Mouse (Mus musculus) c-Kit-positive CD71-negative TER-119-negative erythroid progenitor cells, embryonic 14.5 days (primary cell): ENCODE measurements around the gene Ddx31.
A peak's percentile ranks its signal among the peaks of the same experiment; 100 is the strongest.

Source experiments
- DNase-seq: peaks from one replicate; pipeline ENCODE4 v3.0.0-alpha.2; 2013; ENCODE audit warnings: low read depth

Ddx31 gene

GRCm38 (mm10) chr2:28840222-28840951 lies at the start of gene Ddx31, which contains the start of gene Gtf3c4:
TSS of gene Ddx31 (plus strand) at chr2:28840406.
TSS of gene Gtf3c4 (minus strand) at chr2:28840360.
- DNase-seq = peak; percentile 91

GRCm38 (mm10) chr2:28792931-28793610 lies 47.1 kb upstream of the Ddx31 start:
- DNase-seq = no peak

- DNase-seq = no peak
Observed at GRCm38 (mm10) chr2:28794623-28795022, 45.6 kb upstream of the Ddx31 start.

GRCm38 (mm10) chr2:28796298-28796697 lies 43.9 kb upstream of the Ddx31 start:
- peak; percentile 50 for DNase-seq

GRCm38 (mm10) chr2:28797490-28798106 lies 42.6 kb upstream of the Ddx31 start:
- DNase-seq = no peak

- DNase-seq = no peak
Observed at GRCm38 (mm10) chr2:28798390-28798789, 41.8 kb upstream of the Ddx31 start.

- no peak for DNase-seq
Observed at GRCm38 (mm10) chr2:28799575-28799974, 40.6 kb upstream of the Ddx31 start.

GRCm38 (mm10) chr2:28803406-28803805 lies 36.8 kb upstream of the Ddx31 start:
- DNase-seq = no peak

GRCm38 (mm10) chr2:28808841-28809240 lies 31.4 kb upstream of the Ddx31 start:
- DNase-seq = no peak

GRCm38 (mm10) chr2:28810260-28811013 lies 29.8 kb upstream of the Ddx31 start:
- no peak for DNase-seq

- DNase-seq = no peak
Observed at GRCm38 (mm10) chr2:28818866-28819265, 21.3 kb upstream of the Ddx31 start.

- no peak for DNase-seq
Observed at GRCm38 (mm10) chr2:28829265-28829664, 10.9 kb upstream of the Ddx31 start.

GRCm38 (mm10) chr2:28836181-28836940 lies 3.8 kb upstream of the Ddx31 start:
- DNase-seq = no peak

- no peak for DNase-seq
Observed at GRCm38 (mm10) chr2:28839501-28840221, 545 bp upstream of the Ddx31 start.

GRCm38 (mm10) chr2:28842042-28842441 lies 1.8 kb downstream of the Ddx31 start:
- DNase-seq = no peak

- no peak for DNase-seq
Observed at GRCm38 (mm10) chr2:28848879-28849278, 8.7 kb downstream of the Ddx31 start.

- no peak for DNase-seq
Observed at GRCm38 (mm10) chr2:28852594-28852993, 12.4 kb downstream of the Ddx31 start.

- no peak for DNase-seq
Observed at GRCm38 (mm10) chr2:28855773-28856172, 15.6 kb downstream of the Ddx31 start.

- DNase-seq = no peak
Observed at GRCm38 (mm10) chr2:28859303-28859702, 19.1 kb downstream of the Ddx31 start.

- DNase-seq = no peak
Observed at GRCm38 (mm10) chr2:28860678-28861423, 20.6 kb downstream of the Ddx31 start.
